Mouse (Mus musculus) spleen, adult 2 months (tissue): Measurements from ENCODE around the gene Gnao1. TPM values are rescaled to one million over a fixed set of nuclear protein-coding genes. Genes with fewer than 3 reads are reported as not detected.

Source experiments
- DNase-seq, 2 experiments: peaks; one replicate each; pipeline versions ENCODE4 v3.0.0 to v3.0.0-alpha.2; 2012 to 2021; ENCODE audit warnings: low spot score in 2 of 2, low read depth in 1 of 2
- H3K27ac ChIP-seq: fragments of 200-500 bp; 2 replicates; pipeline ENCODE4 v1.5.1; 2012; ENCODE audit warnings: low read length, inconsistent platforms; ENCODE audit not compliant: insufficient read depth
- H3K27me3 ChIP-seq: fragments of 200-500 bp; 2 replicates; pipeline ENCODE4 v1.6.1; 2012; ENCODE audit warnings: mild to moderate bottlenecking, moderate library complexity, low read length, inconsistent platforms; ENCODE audit not compliant: control insufficient read depth, insufficient read depth
- H3K36me3 ChIP-seq: fragments of 200-500 bp; 2 replicates; pipeline ENCODE4 v1.6.1; 2012; ENCODE audit warnings: mild to moderate bottlenecking, low read length, inconsistent platforms; ENCODE audit not compliant: control insufficient read depth, insufficient read depth
- H3K4me1 ChIP-seq: fragments of 200-500 bp; 2 replicates; pipeline ENCODE4 v1.6.1; 2011; ENCODE audit warnings: inconsistent platforms; ENCODE audit not compliant: control insufficient read depth, insufficient read depth, insufficient read length
- H3K4me3 ChIP-seq: fragments of 200-500 bp; 2 replicates; pipeline ENCODE4 v1.5.1; 2011; ENCODE audit warnings: mild to moderate bottlenecking, inconsistent platforms; ENCODE audit not compliant: insufficient read depth, insufficient read length; ENCODE audit errors: extremely low read depth
- CTCF ChIP-seq: fragments of 200-500 bp; IDR thresholded peaks from 2 replicates; pipeline ENCODE4 v1.5.1; 2011; ENCODE audit warnings: mild to moderate bottlenecking, inconsistent platforms; ENCODE audit not compliant: insufficient read depth, insufficient read length, insufficient replicate concordance; ENCODE audit errors: extremely low read depth
- POLR2A ChIP-seq: fragments of 200-500 bp; IDR thresholded peaks from 2 replicates; pipeline ENCODE4 v1.6.1; 2011; ENCODE audit warnings: low read depth, low read length, inconsistent platforms
- WGBS: fragments of 180-500 bp; shearing (Covaris S2); methylation state at CpG from one replicate; pipeline ENCODE4 v1.1.7; 2018; 5-methylcytosine and 5-hydroxymethylcytosine counted together
- polyA plus RNA-seq: library from polyadenylated mRNA; depleted of rRNA; stranded (reverse); fragments of >200 nt; gene quantifications from 2 replicates; pipeline ENCODE4 v1.2.3, GENCODE M21; 2012

The Gnao1 gene
- polyA plus RNA-seq, 1 experiment = 2.5 TPM

DNA sequence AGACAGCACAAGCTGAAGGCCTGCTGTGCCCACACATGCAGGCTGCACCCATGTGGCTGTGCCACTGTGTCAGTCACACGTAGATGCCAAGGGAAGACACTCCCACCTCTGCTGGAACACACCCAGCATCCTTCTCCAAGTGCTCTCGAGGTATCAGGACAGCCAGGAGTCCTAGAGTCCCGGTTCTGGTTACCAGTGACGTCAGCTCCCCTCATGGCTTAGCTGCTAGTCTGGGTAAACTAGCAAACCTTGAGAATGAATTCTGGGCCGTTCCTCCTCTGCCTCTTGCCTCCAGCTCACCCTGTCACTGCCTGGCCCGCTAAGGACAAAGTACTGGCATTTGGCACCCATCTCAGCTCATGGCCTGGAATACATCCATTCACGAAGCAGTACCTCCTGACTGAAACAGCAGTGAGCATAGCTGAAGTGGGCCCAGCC is 114.2 kb downstream of the Gnao1 start:
- H3K27me3 ChIP-seq = no peaks in the 10 kb centered on the region
- TF ChIP-seq CTCF (no peak), POLR2A (no peak)

DNA sequence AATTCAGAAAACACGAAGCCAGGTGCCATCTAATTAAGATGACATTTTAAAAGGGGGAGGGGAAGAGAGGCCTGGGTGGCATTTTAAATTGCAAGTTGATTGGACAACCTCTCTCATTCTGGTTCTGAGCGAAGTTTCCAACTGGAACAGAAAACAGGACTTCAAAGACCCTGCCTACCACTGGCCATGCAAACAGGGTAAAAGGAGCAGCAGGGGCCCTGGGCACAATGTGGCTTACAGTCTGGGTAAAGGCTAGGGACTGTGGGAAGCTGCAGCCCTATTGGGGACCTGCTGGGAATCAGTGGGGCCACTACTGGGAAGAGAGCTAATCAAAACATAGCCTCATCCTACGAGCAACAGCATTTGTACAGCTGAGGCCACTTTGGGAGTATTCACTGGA is 115.7 kb downstream of the Gnao1 start:
- no peak overlapping the region for H3K27ac ChIP-seq
- no peaks in the 10 kb centered on the region for H3K4me1 ChIP-seq
- H3K4me3 ChIP-seq = no peak overlapping the region
- 55% methylated on average over 3 of the region's 3 CpGs for WGBS
- TF ChIP-seq POLR2A = no peak
- no peak for TF ChIP-seq CTCF
- no peaks in the 10 kb centered on the region for H3K36me3 ChIP-seq
- no peaks in the 10 kb centered on the region for H3K27me3 ChIP-seq
- DNase-seq = no peak

More for the DNA sequence above, 114.2 kb downstream of the Gnao1 start:
- no peak for DNase-seq
- H3K27ac ChIP-seq = no peak overlapping the region
- H3K36me3 ChIP-seq = no peaks in the 10 kb centered on the region
- WGBS = 81% methylated on average over 7 of the region's 7 CpGs
- no peaks in the 10 kb centered on the region for H3K4me1 ChIP-seq
- H3K4me3 ChIP-seq = no peak overlapping the region

DNA sequence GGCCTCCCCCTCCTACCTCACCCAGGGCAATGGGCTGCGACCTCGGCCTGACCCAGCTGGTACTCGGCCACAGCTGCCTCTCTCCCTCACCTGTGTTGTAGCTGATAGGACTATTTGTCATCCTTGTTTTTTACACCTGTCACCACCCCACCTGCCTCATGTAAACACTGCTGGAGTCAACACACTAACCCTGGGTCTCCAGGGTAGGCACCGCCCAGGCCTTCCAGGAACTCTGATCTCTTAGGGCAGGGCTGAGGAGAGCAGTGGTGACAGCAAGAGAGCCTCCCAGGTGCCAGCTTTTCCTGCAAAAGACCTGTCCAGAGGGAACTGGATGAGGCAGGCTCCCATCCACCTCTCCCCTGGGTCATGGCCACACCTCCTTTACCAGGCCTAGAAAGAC is 119.5 kb downstream of the Gnao1 start:
- no peak for DNase-seq
- WGBS = 93% methylated on average over 4 of the region's 4 CpGs
- no peaks in the 10 kb centered on the region for H3K4me1 ChIP-seq

DNA sequence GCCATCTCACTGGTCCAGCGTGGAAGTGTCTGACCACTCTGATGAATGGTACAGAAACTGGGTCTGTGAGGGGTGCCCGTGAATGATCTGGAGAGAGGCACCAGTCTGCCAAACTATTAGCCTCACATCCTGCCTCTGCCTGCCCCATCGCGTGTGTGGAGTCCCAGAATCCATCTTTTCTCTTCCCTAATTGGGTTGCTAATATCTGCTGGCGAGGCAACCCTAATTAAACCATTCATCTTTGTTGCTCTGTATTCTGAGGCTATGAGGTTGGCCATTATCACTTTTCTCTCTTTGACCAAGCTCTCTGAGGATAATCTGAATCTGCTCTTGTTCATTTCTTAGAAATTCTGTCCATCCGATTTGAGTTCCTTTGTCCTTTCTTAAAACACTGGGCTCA is 121.6 kb downstream of the Gnao1 start:
- Histone ChIP-seq H3K36me3 (no peaks in the 10 kb centered on the region), H3K4me3 (no peak overlapping the region), H3K4me1 (no peaks in the 10 kb centered on the region), H3K27ac (no peak overlapping the region), H3K27me3 (no peaks in the 10 kb centered on the region)
- DNase-seq = no peak
- 83% methylated on average over 6 of the region's 6 CpGs for WGBS
- no peak for TF ChIP-seq POLR2A
- TF ChIP-seq CTCF = no peak

More for the DNA sequence above, 119.5 kb downstream of the Gnao1 start:
- no peak overlapping the region for H3K27ac ChIP-seq
- no peaks in the 10 kb centered on the region for H3K27me3 ChIP-seq
- TF ChIP-seq POLR2A (no peak), CTCF (no peak)
- no peaks in the 10 kb centered on the region for H3K36me3 ChIP-seq
- H3K4me3 ChIP-seq = no peak overlapping the region

DNA sequence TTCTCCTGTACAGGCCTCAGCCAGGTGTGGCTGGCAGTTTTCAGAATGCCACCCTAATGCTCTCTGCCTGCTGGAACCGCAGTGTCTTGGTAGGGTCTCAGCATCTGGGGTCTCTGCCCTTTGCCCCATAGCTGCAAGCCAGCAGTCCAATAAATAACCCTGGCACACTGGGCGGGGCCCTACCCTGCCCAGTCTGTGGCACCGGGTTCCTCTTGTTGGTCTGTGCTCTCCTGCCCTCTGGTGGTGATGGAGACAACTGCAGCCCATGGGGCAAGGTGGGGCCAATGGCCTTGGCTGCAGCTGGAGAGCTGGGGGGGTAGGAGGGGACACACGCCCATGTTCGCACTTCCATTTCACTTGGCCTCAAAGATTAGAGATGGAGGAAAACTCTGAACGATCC is 123.1 kb downstream of the Gnao1 start:
- WGBS = 15% methylated on average over 6 of the region's 6 CpGs
- DNase-seq = peak; percentile 8 to 56
- peak; percentile 82; the same call in 1 of the 2 replicates for TF ChIP-seq CTCF
- no peak for TF ChIP-seq POLR2A

DNA sequence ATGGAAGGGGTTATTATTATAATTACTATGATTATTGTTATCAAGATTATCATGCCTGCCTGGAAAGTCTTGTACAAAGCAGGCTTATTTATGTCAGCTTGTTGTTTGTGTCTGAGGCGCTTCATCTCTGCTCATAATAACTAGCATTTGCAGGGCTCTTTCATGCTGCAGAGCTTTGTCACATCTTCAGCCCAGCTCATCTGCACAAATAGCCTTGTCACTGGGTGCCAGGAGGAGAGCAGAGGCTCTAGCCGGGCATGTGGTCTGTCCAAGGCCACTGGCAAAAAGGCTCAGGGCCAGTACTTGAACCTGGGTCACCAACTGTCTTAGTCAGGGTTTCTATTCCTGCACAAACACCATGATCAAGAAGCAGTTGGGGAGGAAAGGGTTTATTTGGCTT is 123.5 kb downstream of the Gnao1 start:
- WGBS = 81% methylated on average over 2 of the region's 2 CpGs
- Histone ChIP-seq H3K4me1 (no peaks in the 10 kb centered on the region), H3K27me3 (no peaks in the 10 kb centered on the region), H3K27ac (no peak overlapping the region), H3K4me3 (no peak overlapping the region), H3K36me3 (no peaks in the 10 kb centered on the region)
- no peak for TF ChIP-seq CTCF
- TF ChIP-seq POLR2A = no peak
- DNase-seq = no peak

More for the DNA sequence above, 123.1 kb downstream of the Gnao1 start:
- no peak overlapping the region for H3K4me3 ChIP-seq
- H3K27me3 ChIP-seq = no peaks in the 10 kb centered on the region
- H3K4me1 ChIP-seq = no peaks in the 10 kb centered on the region
- H3K27ac ChIP-seq = no peak overlapping the region
- H3K36me3 ChIP-seq = no peaks in the 10 kb centered on the region

DNA sequence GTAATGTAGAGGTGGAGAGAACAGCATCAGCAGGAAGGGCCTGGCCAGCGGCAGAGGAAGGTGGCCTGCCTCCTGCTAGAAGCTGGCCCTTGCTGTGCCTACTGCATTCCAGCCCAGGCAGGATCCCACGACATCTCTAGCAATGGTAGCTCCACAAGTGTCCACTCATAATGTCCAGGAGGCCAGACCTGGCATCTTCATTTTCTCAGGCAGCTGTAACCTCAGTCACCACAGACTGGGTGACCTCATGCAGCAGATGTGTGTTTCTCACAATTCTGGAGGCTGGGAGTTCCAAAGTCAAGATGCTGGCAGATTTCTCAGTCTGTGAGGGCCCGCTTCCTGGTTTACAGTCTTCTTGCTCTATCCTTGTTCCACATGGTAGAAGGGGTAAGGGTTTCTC is 128.4 kb downstream of the Gnao1 start:
- no peak overlapping the region for H3K27ac ChIP-seq
- no peak for DNase-seq
- H3K4me3 ChIP-seq = no peak overlapping the region
- H3K27me3 ChIP-seq = no peaks in the 10 kb centered on the region
- H3K4me1 ChIP-seq = no peaks in the 10 kb centered on the region
- TF ChIP-seq POLR2A (no peak), CTCF (no peak)
- no peaks in the 10 kb centered on the region for H3K36me3 ChIP-seq
- 78% methylated on average over 3 of the region's 3 CpGs for WGBS
